Mouse (Mus musculus) heart, postnatal 25 days (tissue): ENCODE results near the gene Tmem210. TPM values are rescaled to one million over a fixed set of nuclear protein-coding genes. Genes with fewer than 3 reads are reported as not detected.
A peak's percentile ranks its signal among the peaks of the same experiment; 100 is the strongest.

Experiments used
- DNase-seq: peaks from one replicate; pipeline ENCODE4 v3.0.0; 2022; ENCODE audit warnings: low spot score
- intact Hi-C: fragments of 180-260 bp; cut with DNase I; formaldehyde crosslinking; loops from one replicate; pipeline ENCODE4 v1.15.1; 2025
- total RNA-seq, 2 experiments: library from RNA; stranded (reverse); gene quantifications; 2 replicates each; pipeline ENCODE4 v1.2.3; 2021

Gene Tmem210
- total RNA-seq, 2 experiments from 2014 or later = not detected

GRCm38 (mm10) chr2:25263623-25264285 lies 24.2 kb upstream of the Tmem210 start:
- intact Hi-C loops = no loop called here
- DNase-seq = no peak

GRCm38 (mm10) chr2:25264286-25264660 lies 23.7 kb upstream of the Tmem210 start:
- intact Hi-C loops = no loop called here
- DNase-seq = no peak

- DNase-seq = no peak
- intact Hi-C loops = no loop called here
Measured at GRCm38 (mm10) chr2:25264851-25265250, 23.1 kb upstream of the Tmem210 start.

- peak; percentile 31 for DNase-seq
- intact Hi-C loops = no loop called here
Measured at GRCm38 (mm10) chr2:25265897-25266656, 21.9 kb upstream of the Tmem210 start.

- DNase-seq = peak; percentile 31
- intact Hi-C loops = no loop called here
Measured at GRCm38 (mm10) chr2:25266720-25267119, 21.2 kb upstream of the Tmem210 start.

- intact Hi-C loops = no loop called here
Measured at GRCm38 (mm10) chr2:25267241-25267640, 20.7 kb upstream of the Tmem210 start.

GRCm38 (mm10) chr2:25267746-25268309 lies 20.1 kb upstream of the Tmem210 start:
- intact Hi-C loops = no loop called here
- DNase-seq = no peak

More at GRCm38 (mm10) chr2:25267241-25267640, 20.7 kb upstream of the Tmem210 start:
- no peak for DNase-seq

- peak; percentile 93 for DNase-seq
- intact Hi-C loops = loop anchor here (5.0 kb wide), 1 partner anchor 60 kb away; the partner anchor contains the start of gene Man1b1
Measured at GRCm38 (mm10) chr2:25271827-25272511, 16.0 kb upstream of the Tmem210 start, which contains the start of the genes Ssna1 and Anapc2. TSS of gene Ssna1 (minus strand) at chr2:25272438. TSS of gene Anapc2 (plus strand) at chr2:25272478.

- no peak for DNase-seq
- intact Hi-C loops = loop anchor here (5.0 kb wide), 1 partner anchor 60 kb away; the partner anchor contains the start of gene Man1b1
Measured at GRCm38 (mm10) chr2:25272515-25272914, 15.4 kb upstream of the Tmem210 start.

- DNase-seq = no peak
- intact Hi-C loops = loop anchor here (5.0 kb wide), 1 partner anchor 59 kb away; the partner anchor contains the start of gene Man1b1
Measured at GRCm38 (mm10) chr2:25273010-25273409, 14.9 kb upstream of the Tmem210 start.

- intact Hi-C loops = loop anchor here (2.0 kb wide), 1 partner anchor 14 kb away; no protein-coding TSS in a partner anchor
- DNase-seq = no peak
Measured at GRCm38 (mm10) chr2:25278928-25279882, 8.7 kb upstream of the Tmem210 start.

GRCm38 (mm10) chr2:25285551-25285950 lies 2.4 kb upstream of the Tmem210 start:
- no peak for DNase-seq
- intact Hi-C loops = no loop called here

GRCm38 (mm10) chr2:25286314-25286713 lies 1.6 kb upstream of the Tmem210 start:
- DNase-seq = no peak
- intact Hi-C loops = no loop called here

- no peak for DNase-seq
- intact Hi-C loops = no loop called here
Measured at GRCm38 (mm10) chr2:25286837-25287636, 908 bp upstream of the Tmem210 start.

GRCm38 (mm10) chr2:25288734-25289345 lies 895 bp downstream of the Tmem210 start:
- intact Hi-C loops = no loop called here
- DNase-seq = no peak

GRCm38 (mm10) chr2:25289651-25290050 lies 1.7 kb downstream of the Tmem210 start, which contains the start of gene Lrrc26:
TSS of gene Lrrc26 (plus strand) at chr2:25289915.
- intact Hi-C loops = loop anchor here (5.0 kb wide), 1 partner anchor 62 kb away; no protein-coding TSS in a partner anchor
- no peak for DNase-seq

- DNase-seq = no peak
- intact Hi-C loops = loop anchor here (5.0 kb wide), 1 partner anchor 63 kb away; no protein-coding TSS in a partner anchor
Measured at GRCm38 (mm10) chr2:25290101-25290815, 2.3 kb downstream of the Tmem210 start.
